Mouse (Mus musculus) left cerebral cortex, postnatal 4 days (tissue): Measurements from ENCODE around the gene Mcu. TPM values are rescaled to one million over a fixed set of nuclear protein-coding genes. Genes with fewer than 3 reads are reported as not detected.

Source experiments
- total RNA-seq, 2 experiments: library from RNA; stranded (reverse); gene quantifications; 2 replicates each; pipeline ENCODE4 v1.2.3; 2021

The Mcu gene
- total RNA-seq, 2 experiments from 2014 or later, result 64.7 to 70.4 TPM

Other genes with a start within 250 kb of the Mcu start
- 10 to 100 TPM; 45.0 to 48.3 TPM for gene Gm10273, start 221.1 kb downstream of the Mcu start, total RNA-seq
- gene Pla2g12b, start 213.0 kb downstream of the Mcu start, total RNA-seq, result not detected
- under 1 TPM in 1 of 2 experiments, not detected in 1; 0.32 TPM for gene Oit3, start 174.9 kb downstream of the Mcu start, total RNA-seq
- not detected for gene Gm10322, start 629 bp downstream of the Mcu start, total RNA-seq
- 10 to 100 TPM; 59.2 to 62.6 TPM for gene Micu1, start 85.8 kb upstream of the Mcu start, total RNA-seq